Mouse (Mus musculus): ENCODE measurements at regions not wholly inside any gene's neighbourhood (a gene's known extent, or its start where the extent isn't known, plus 50 kb on each side); places are given as distances from the start of the nearest gene placed in this dataset.

GRCm38 (mm10) chr2:46360049-46360712, 1243.0 kb upstream of the Zeb2 start:
- TF ChIP-seq CTCF (IDR thresholded peaks at IDR 0.05; ENCODE audit: extremely low read depth, insufficient read depth, insufficient read length, insufficient replicate concordance) (no peak), POLR2A (IDR thresholded peaks at IDR 0.05; ENCODE audit: low read depth, low read length) (no peak)
